Mouse (Mus musculus): ENCODE results near the gene Flt1.

- TF ChIP-seq CTCF (IDR thresholded peaks at IDR 0.05; ENCODE audit: low read depth), result no peak
- TF ChIP-seq EP300 (IDR thresholded peaks at IDR 0.05; ENCODE audit: low read depth), result no peak
Measured at GRCm38 (mm10) chr5:147702423-147702822, 23.4 kb downstream of the Flt1 start.

Measured in liver, embryonic 14.5 days (tissue).